16 mouse cellular contexts compared by ENCODE assay signal in genomic region chr2:147703981-147704380, GRCm38 (mm10).
"Had no signal": no experiment of that assay in that cellular context is flagged by ENCODE, and none has a peak within 500 bp of the region (broad histone marks: within the 10 kb centered on the region; RNA-seq: fewer than 3 reads in every experiment).

No protein-coding gene starts in this region.

- H3K4me1 ChIP-seq: neural tube, embryonic 13.5 days; neural tube, embryonic 15.5 days; stomach, embryonic 15.5 days had no signal

- H3K27me3 ChIP-seq: neural tube, embryonic 13.5 days; neural tube, embryonic 15.5 days; stomach, embryonic 15.5 days had no signal

- H3K27ac ChIP-seq: neural tube, embryonic 13.5 days; neural tube, embryonic 15.5 days; stomach, embryonic 15.5 days; stomach, postnatal 0 days had no signal

- H3K4me2 ChIP-seq: neural tube, embryonic 13.5 days; neural tube, embryonic 15.5 days; stomach, embryonic 15.5 days had no signal

- H3K9ac ChIP-seq: neural tube, embryonic 13.5 days; neural tube, embryonic 15.5 days; stomach, embryonic 15.5 days had no signal

- H3K4me3 ChIP-seq: neural tube, embryonic 13.5 days; neural tube, embryonic 15.5 days; stomach, embryonic 15.5 days had no signal

- H3K9me3 ChIP-seq: neural tube, embryonic 13.5 days; neural tube, embryonic 15.5 days; stomach, embryonic 15.5 days had no signal

- DNase-seq: retina, postnatal 1 day; right cerebral cortex, adult 18-20 months; right cerebral cortex, postnatal 14 days; right cerebral cortex, postnatal 25 days; right cerebral cortex, postnatal 4 days; spleen, adult 18-20 months; thymus, adult 18-20 months; thymus, adult 2 months; thymus, postnatal 14 days; thymus, postnatal 25 days; thymus, postnatal 36 days; thymus, postnatal 4 days had no signal

- H3K36me3 ChIP-seq: neural tube, embryonic 13.5 days; neural tube, embryonic 15.5 days; stomach, embryonic 15.5 days had no signal
